Comparison of ENCODE assay signal across 3 mouse cellular contexts in the genomic region with DNA sequence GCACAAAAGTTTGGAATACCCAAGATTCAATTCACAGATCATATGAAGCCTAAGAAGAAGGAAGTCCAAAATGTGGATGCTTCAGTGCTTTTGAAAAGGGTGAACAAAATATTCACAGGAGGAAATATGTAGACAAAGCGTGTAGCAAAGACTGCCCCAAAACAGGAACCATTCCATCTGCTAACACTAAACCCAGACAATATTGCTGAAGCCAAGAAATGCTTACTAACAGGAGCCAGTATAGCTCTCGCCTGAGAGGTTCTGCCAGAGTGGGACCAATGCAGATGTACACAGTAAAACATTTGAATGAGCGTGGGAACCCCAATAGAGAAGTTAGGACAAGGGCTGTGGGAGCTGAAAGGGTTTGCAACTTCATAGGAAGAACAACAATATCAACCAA.
ATAC-seq lines count a peak whose summit lies in the region.

No protein-coding gene starts in this region.

- peak; percentile 75 for ATAC-seq in granulocyte monocyte progenitor cell, adult 5-6 weeks (replicated peaks; ENCODE audit: poor library complexity, severe bottlenecking)
- peak; percentile 67 for ATAC-seq in megakaryocyte, adult 5-6 weeks (ENCODE audit: poor library complexity, severe bottlenecking)
- ATAC-seq in megakaryocyte progenitor cell, adult 5-6 weeks (replicated peaks; ENCODE audit: poor library complexity), result peak; percentile 54
